Mouse (Mus musculus): ENCODE data around the gene Lcat.

Lcat gene

DNA sequence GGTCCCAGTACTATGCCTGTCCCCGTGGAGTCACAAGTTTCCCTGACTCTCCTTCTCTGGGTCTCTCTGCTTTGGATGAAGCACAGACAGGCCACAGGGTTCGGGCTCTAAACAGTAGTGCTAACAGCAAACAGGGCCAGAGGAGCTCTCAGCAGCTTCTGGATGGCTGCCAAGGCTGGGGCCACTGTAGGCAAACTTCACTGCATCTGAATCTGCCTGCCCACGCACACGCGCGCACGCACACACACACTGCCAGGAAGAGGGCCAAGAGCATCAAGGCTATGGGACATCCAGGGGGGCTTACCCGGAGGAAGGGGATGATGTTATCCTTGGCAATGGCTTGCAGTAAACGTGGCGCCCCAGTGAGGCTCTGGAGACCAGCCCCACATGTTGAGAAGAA is 6.2 kb upstream of the Lcat start:
- no peak for DNase-seq (ENCODE audit: low read depth, low spot score)

- no peak for DNase-seq (ENCODE audit: low read depth, low spot score)
Measured at GRCm38 (mm10) chr8:105942542-105942941, 640 bp downstream of the Lcat start.

DNA sequence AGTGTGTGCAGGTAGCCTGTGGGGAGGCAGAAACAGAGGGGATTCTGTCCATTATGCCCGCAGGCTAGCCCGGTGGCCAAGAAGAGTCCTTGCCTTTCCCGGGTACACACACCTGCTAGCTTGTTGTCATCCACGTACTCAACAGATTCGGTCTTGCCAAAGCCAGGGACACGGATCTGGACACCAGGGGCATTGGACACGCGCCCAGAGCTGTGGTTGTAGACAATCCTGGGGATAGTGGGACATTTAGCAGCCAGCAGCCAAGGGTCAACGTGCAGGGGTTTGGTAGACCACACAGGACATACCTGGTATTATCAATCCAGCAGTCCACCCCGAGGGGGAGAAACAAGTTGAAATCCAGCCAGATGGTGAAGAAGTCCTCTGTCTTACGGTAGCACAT is 1.2 kb downstream of the Lcat start:
- no peak for DNase-seq (ENCODE audit: low read depth, low spot score)

DNA sequence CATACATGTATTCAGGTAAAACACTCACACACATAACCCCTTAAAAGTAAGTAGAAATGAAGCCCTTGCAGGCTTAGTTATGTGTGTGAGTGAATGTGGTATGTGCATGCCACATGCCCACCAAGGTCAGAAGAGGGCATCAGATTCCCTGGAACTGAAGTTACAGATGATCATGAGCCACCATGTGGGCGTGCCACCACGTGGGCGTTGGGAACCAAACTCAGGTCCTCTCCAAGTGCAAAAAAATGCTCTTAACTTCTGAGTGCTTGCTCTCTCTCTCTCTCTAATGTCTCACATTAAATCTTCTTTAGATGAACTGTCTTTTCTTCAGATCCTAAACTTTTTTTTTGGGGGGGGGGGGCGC is 4.9 kb downstream of the Lcat start, which contains the start of gene Psmb10:
Psmb10 (minus strand) TSS at position 139 of the 364 bp plus-strand sequence.
- DNase-seq (ENCODE audit: low read depth, low spot score): no peak

DNA sequence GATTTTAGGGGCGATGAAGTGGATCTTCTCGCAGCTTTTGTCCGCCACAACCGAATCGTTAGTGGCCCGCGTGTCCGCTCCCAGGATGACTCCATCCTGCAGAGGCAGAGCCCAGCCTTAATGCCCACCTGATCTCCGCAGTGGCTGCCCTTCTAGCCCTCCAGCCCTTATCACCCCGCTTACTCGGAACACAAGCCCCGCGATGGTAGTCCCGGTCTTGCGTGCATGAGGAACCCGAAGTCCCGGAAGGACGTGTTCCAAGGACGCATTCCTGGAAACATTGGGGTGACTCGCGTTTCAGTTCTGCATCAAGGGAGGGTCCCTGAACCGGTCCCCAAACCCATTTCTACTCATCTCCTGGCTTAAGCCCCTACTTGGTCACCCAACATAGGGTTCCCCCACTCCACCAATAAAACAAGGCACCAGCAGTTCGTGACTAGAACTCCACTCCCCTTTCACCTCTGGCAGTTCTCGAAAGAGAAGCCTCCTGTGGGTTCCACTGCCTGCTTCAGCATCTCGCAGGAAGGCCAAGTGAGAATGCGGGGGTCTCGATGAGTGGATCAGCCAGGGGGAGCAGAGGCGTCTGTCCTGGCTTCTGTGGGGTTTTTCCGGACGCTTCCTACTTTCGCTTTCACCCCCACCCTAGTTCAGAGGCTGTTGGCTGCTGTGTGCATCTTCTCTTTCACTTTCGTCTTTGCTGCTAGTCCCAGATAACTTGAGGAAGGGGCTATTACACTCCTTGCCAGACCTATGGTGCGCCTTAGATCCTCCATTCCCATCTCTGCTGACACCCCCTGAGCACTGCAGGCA is 5.5 kb downstream of the Lcat start:
- DNase-seq (ENCODE audit: low read depth, low spot score): peak; percentile 23

DNA sequence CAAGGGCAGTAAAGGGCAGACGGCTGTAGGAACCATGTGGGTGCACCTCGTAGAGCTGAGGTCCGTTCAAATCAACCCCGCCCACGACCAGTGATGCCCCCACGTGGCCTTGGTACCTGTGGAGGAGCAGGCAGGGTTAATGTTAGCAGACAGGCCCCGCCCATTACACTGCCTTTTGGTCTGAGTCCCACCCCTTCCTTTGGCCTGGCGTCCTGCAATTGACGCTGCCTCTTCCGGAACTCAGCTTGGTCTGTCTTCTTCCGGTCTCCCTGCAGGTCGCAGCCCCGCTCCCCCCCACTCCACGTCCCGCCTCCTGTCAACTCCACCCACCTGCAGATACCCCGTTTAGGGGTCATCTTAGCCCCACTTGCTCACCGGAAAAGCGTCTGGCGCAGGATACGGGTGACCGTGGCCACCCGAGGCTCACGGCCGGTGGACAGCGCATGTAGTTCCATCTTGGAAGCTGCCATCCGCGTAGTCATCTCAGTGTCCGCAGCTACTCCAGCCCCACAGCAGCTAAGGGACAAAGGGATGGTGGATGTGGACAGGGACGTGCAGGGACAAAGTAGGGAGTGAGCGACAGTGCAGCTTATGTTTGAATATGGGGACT is 6.2 kb downstream of the Lcat start:
- peak; percentile 90 for DNase-seq (ENCODE audit: low read depth, low spot score)

DNA sequence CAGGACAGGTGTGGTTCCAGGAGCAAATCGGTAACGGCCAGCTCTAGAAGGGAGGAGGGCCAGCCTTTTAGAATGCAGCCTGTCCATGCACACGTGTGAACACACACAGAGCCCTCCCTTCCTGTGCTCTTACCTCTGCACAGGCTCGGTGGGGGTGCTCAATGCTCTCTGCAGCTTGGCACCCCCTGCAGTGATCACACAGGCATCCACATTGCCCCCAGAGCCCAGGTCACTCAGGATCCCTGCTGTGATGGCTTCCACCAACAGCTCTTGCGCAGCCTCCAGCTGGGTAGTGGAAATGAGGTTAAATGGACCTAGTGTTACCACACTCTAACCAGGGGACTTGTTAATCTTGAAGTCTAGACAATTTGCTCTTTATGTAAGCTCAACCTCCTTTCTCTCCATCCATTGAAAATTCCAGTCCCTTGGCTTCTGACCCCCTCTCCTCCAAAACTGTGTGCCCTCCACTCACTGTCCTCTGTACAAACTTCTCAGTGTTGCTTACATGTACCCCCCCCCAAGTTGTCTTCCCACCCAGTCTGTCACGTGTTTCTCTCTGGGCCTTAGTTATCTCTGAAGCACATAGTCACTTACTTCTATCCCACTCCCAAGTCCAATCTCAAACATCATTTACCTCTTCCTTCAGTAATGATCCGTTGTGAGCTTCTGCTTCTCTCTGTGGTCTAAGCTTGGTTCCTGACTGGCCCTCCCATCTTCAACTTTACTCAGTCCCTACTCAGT is 7.1 kb downstream of the Lcat start:
- no peak for DNase-seq (ENCODE audit: low read depth, low spot score)

DNA sequence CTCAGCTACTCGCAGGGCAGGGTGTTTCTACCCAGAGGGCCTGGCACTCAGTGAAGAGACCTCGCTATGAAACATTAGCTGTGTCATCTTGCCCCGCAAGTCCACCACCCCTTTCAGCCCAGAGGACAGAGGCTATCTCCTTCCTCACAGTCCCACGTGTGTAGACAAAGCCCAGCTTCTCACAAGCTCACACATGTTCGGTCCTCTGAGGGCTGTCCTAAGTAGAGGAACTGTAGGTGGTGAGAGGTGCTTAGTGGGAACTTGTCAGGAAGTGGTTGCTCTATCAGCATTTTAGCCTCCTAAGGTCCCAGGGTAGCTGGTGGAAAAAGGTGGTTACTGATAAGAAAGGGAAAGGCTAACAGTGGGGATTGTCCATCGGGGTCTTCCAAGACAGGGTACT is 8.1 kb downstream of the Lcat start:
- DNase-seq (ENCODE audit: low read depth, low spot score): no peak

DNA sequence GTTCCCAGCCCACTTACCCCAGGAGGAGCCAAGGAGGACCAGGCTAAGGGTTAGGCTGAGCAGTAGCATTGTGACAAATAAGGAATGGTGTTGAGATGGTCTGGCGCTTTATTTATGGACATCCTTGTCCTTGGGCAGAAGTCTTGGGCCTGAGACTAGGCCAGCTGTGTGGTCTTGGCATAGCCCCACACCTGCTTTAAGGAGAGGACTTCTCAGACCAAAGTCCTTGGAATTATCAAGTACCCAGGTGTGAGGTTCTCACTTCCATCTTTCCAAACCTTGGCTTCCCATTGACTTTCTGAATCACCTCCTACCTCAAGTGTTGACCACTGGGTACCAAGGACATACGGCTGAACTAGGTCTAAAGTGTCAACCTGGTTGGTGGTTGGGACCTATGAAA is 9.4 kb downstream of the Lcat start, which contains the start of gene Ctrl:
Ctrl (minus strand) TSS at position 101 of the 400 bp plus-strand sequence.
- no peak for DNase-seq (ENCODE audit: low read depth, low spot score)

DNA sequence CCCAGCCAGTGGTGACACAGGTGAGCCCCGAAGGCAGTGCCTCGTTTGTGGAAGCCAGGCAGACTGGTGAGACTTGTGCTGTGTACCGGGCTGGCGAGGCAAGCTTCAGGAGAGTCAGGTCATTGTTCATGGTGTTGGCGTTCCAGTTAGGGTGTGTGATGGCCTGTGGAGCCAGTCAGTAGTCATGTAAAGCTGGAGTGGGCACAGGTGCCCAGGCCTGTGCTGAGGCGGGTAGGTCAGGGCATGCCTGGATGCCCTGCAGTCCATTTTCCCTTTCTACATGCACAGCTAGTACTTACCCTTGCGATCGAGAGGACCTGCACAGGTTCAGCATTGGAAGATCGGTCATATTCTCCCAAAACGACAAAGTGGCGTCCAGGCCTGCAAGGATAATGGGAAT is 10.7 kb downstream of the Lcat start:
- DNase-seq (ENCODE audit: low read depth, low spot score): no peak

- DNase-seq (ENCODE audit: low read depth, low spot score): no peak
Measured at GRCm38 (mm10) chr8:105931271-105931670, 11.9 kb downstream of the Lcat start.

DNA sequence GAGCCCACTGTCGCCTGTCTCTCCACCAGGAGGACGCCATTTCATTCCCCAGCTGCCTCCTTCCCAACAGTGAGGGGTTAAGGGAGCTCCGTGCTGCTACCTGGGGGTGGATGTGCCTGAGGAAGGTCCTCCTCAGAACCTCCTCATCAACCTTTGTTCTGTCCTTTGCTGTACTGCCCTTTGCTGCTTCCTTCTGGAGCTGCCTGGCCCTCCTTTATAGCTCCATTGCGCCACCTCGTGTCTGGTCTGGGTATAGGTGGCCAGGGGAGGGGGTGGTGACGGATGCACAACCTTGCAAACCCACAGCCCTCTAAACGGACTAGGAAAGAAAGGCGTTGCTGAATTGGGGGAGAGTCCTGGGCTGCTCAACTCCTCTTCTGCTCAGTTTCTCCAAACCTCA is 12.6 kb downstream of the Lcat start:
- DNase-seq (ENCODE audit: low read depth, low spot score): peak; percentile 78

GRCm38 (mm10) chr8:105925123-105925522 is 18.1 kb downstream of the Lcat start:
- no peak for DNase-seq (ENCODE audit: low read depth, low spot score)

DNA sequence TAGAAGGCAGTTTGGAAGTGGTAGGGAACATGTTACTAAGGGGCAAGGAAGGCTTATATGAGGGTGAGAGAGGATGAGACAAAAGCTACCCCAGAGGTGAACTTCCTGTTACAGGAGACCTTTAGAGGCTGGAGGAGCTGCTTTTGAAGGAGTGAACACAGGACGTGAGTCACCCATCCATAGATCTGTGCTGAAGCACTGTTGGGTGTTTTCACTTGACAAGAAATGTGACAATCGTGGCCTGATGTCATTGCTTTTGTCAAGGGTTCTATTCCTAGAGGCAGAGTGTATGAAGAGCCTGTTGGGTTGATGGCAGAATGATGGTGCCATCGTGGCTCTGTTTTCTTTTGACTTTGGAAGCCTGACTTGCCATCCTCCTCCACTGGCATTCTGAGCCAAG is 23.8 kb downstream of the Lcat start:
- DNase-seq (ENCODE audit: low read depth, low spot score): no peak

GRCm38 (mm10) chr8:105900941-105901616 is 42.1 kb downstream of the Lcat start:
- no peak for DNase-seq (ENCODE audit: low read depth, low spot score)

GRCm38 (mm10) chr8:105900180-105900940 is 42.8 kb downstream of the Lcat start, which contains the start of gene Pskh1:
TSS of gene Pskh1 (plus strand) at chr8:105900441.
- DNase-seq (ENCODE audit: low read depth, low spot score): peak; percentile 96

GRCm38 (mm10) chr8:105897801-105898480 is 45.2 kb downstream of the Lcat start:
- no peak for DNase-seq (ENCODE audit: low read depth, low spot score)

GRCm38 (mm10) chr8:105893339-105893738 is 49.8 kb downstream of the Lcat start, which contains the start of gene Nrn1l:
TSS of gene Nrn1l (plus strand) at chr8:105893567.
- peak; percentile 70 for DNase-seq (ENCODE audit: low read depth, low spot score)

DNA sequence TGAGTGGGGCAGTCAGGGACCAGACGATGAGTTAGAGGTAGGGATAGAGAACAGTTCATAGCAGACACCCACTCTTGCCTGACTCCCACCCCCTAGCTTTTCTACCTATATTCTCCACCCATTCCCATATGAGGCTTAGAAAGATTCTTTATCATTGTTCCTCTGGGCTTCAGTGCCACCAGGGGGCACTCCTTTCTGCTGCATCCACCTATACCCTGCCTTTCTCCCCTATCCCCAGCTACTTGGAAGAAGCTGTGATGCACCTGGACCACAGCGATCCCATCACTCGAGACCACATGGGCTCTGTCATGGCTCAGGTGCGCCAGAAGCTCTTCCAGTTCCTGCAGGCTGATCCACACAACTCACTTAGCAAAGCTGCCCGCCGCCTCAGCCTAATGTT is 50.8 kb downstream of the Lcat start:
- no peak for DNase-seq (ENCODE audit: low read depth, low spot score)

- no peak for DNase-seq (ENCODE audit: low read depth, low spot score)
Measured at GRCm38 (mm10) chr8:105890870-105891269, 52.3 kb downstream of the Lcat start.

Measured in forelimb bud, embryonic 11.5 days (tissue).